Mouse (Mus musculus) hindbrain, embryonic 14.5 days (tissue): ENCODE data around the gene Rpl28. TPM values are rescaled to one million over a fixed set of nuclear protein-coding genes. Genes with fewer than 3 reads are reported as not detected.

ENCODE experiments used
- ATAC-seq: fragments of 200-750 bp; cut with Nextera tagmentation; 2 replicates; pipeline ENCODE4 v1.8.0; 2017; ENCODE audit warnings: moderate number of reproducible peaks, mild to moderate bottlenecking, moderate TSS enrichment, moderate library complexity; ENCODE audit not compliant: low FRiP score
- DNase-seq: peaks from one replicate; pipeline ENCODE4 v3.0.0-alpha.2; 2015; ENCODE audit warnings: low spot score
- H3K27ac ChIP-seq: fragments of 300-500 bp; sonication (generic); 2 replicates; pipeline ENCODE4 v1.5.1; 2014; ENCODE audit warnings: mild to moderate bottlenecking, moderate library complexity
- H3K27me3 ChIP-seq: fragments of 300-500 bp; sonication (generic); 2 replicates; pipeline ENCODE4 v1.6.1; 2014; ENCODE audit warnings: mild to moderate bottlenecking, low read length, mixed read lengths; ENCODE audit not compliant: control insufficient read depth, insufficient read depth
- H3K36me3 ChIP-seq: fragments of 300-500 bp; sonication (generic); replicated peaks from 2 replicates; pipeline ENCODE4 v1.6.1; 2014; ENCODE audit not compliant: control insufficient read depth, insufficient read depth
- H3K4me1 ChIP-seq: fragments of 300-500 bp; sonication (generic); replicated peaks from 2 replicates; pipeline ENCODE4 v1.6.1; 2014; ENCODE audit warnings: antibody characterized with exemption, low read length, mixed read lengths; ENCODE audit not compliant: control insufficient read depth, insufficient read depth
- H3K4me2 ChIP-seq: fragments of 300-500 bp; sonication (generic); replicated peaks from 2 replicates; pipeline ENCODE4 v1.6.1; 2014; ENCODE audit warnings: mild to moderate bottlenecking, moderate library complexity
- H3K4me3 ChIP-seq: fragments of 300-500 bp; sonication (generic); replicated peaks from 2 replicates; pipeline ENCODE4 v1.5.1; 2014; ENCODE audit warnings: mild to moderate bottlenecking, low read length
- H3K9ac ChIP-seq: fragments of 300-500 bp; sonication (generic); 2 replicates; pipeline ENCODE4 v1.6.1; 2014
- H3K9me3 ChIP-seq: fragments of 300-500 bp; sonication (generic); 2 replicates; pipeline ENCODE4 v1.6.1; 2016; ENCODE audit warnings: low read length; ENCODE audit not compliant: control insufficient read depth
- WGBS: fragments of 180-500 bp; shearing (Covaris S2); extraction: QIAGEN DNeasy Blood & Tissue Kit; methylation state at CpG from one replicate; pipeline ENCODE4 v1.1.7; 2014; 5-methylcytosine and 5-hydroxymethylcytosine counted together
- polyA plus RNA-seq: library from polyadenylated mRNA; unstranded; fragments of >200 nt; fragmentation: Nextera tagmentation; extraction: Ambion mirVana; gene quantifications from 2 replicates; pipeline ENCODE4 v1.2.1, GENCODE M21; 2014

Gene Rpl28
- polyA plus RNA-seq, 1 experiment from 2014 or later = 192 TPM

DNA sequence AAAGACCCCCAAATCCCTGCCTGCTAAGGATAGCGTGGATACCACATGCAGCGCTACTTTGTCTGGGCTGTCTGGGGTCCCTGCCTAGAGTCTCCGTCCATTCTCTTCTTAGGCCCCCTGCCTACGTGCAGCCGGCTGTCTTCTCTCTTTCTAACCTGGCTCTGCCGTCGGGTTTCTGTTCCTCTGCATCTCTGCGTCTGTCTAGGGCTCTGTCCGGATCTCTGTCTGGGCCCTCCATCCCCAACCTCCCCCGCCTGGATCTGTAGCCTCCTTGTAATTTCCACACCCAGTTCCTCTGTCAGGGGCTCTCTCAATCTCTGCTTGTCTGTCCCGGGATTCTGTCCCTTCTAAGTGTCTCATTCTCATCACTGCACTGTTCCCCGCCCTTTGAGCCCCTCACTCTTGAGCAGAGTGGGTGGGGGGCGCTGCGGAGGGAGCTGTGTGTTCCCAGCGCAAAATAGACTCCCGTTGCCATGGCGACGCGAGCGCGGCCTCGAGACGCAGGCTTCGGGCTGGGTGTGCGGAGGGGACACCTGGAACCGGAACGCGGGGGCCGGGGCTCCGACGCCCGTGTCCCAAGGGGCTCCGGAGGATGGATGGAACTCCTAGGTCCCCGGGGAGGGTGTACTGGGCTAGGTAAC lies 51.0 kb downstream of the Rpl28 start:
- Histone ChIP-seq H3K9ac (peak overlapping the region; percentile 64), H3K36me3 (no peaks in the 10 kb centered on the region), H3K27ac (peak overlapping the region; percentile 80), H3K4me3 (peak overlapping the region; percentile 64), H3K27me3 (no peaks in the 10 kb centered on the region), H3K9me3 (no peaks in the 10 kb centered on the region), H3K4me2 (peak overlapping the region; percentile 65), H3K4me1 (peaks cover 18% of the 10 kb centered on the region)
- DNase-seq (peak; percentile 78), ATAC-seq (peak; percentile 53)
- 1% methylated on average over 34 of the region's 34 CpGs for WGBS

DNA sequence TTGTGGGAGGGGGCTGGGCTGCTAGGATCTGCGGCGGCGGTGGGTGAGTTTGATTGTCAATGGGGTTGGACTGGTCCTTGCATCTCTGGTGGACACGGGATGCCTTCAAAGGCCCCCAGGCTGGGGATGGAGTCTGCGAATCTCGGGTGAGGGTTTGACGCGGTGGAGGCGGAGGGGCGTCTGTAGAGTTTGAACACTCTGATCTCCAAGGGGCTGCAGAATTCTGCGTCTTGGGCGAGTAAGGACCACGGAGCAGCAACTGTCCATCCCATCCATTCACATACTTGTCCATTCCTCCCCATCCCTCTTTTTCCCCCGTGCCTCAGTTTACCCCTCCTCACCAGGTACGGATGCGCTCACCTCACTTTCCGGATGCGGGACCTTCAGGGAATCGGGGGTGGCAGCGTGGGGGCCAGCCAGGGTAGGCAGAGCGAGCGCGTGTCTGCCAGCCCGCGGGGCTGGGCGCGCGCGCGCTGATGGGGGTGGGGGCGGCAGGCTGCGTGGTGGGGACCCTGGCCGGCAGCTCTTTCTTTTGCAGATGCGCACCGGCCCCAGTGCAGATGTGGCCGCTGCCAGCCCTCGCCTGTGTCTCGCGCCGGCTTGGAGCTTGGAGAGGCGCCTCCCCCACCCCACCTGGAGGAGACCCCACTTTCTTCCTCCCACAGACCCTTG lies 51.7 kb downstream of the Rpl28 start, which contains the start of gene Shisa7:
Gene Shisa7 (minus strand): TSS at position 452 of the 672 bp plus-strand sequence.
- Histone ChIP-seq H3K9me3 (no peaks in the 10 kb centered on the region), H3K4me1 (peaks cover 18% of the 10 kb centered on the region), H3K9ac (peak within 1 kb of the TSS; percentile 64), H3K36me3 (no peaks in the 10 kb centered on the region), H3K27me3 (no peaks in the 10 kb centered on the region), H3K4me2 (peak within 1 kb of the TSS; percentile 65), H3K27ac (peak within 1 kb of the TSS; percentile 80), H3K4me3 (peak within 1 kb of the TSS; percentile 64)
- no peak for DNase-seq
- WGBS = under 1% methylated on average over 41 of the region's 41 CpGs
- ATAC-seq = peak; percentile 78

Other genes starting within 250 kb of the Rpl28 start
- 77.0 and 90.9 TPM in 2 replicates for gene Syt5, start 245.3 kb upstream of the Rpl28 start, polyA plus RNA-seq
- 0.17 and 0.55 TPM in 2 replicates for gene Ptprh, start 188.8 kb upstream of the Rpl28 start, polyA plus RNA-seq
- 2.0 and 2.7 TPM in 2 replicates for gene Tmem86b, start 161.5 kb upstream of the Rpl28 start, polyA plus RNA-seq
- 6.2 and 8.4 TPM in 2 replicates for gene Ppp6r1, start 133.9 kb upstream of the Rpl28 start, polyA plus RNA-seq
- 146 and 154 TPM in 2 replicates for gene Hspbp1, start 107.8 kb upstream of the Rpl28 start, polyA plus RNA-seq
- 10.3 and 10.5 TPM in 2 replicates for gene Brsk1, start 102.3 kb upstream of the Rpl28 start, polyA plus RNA-seq
- gene Tmem150b, start 67.6 kb upstream of the Rpl28 start, polyA plus RNA-seq = 0.12 and 0.24 TPM in 2 replicates
- gene Kmt5c, start 52.8 kb upstream of the Rpl28 start, polyA plus RNA-seq = 44.9 and 53.7 TPM in 2 replicates
- gene Cox6b2, start 39.8 kb upstream of the Rpl28 start, polyA plus RNA-seq = 18.6 and 19.7 TPM in 2 replicates
- gene Fam71e2, start 21.6 kb upstream of the Rpl28 start, polyA plus RNA-seq = not detected in 2 replicates
- 0.35 and 0.41 TPM in 2 replicates for gene Il11, start 10.0 kb upstream of the Rpl28 start, polyA plus RNA-seq
- not detected in 2 replicates for gene Tmem190, start 9.9 kb upstream of the Rpl28 start, polyA plus RNA-seq
- gene Tmem238, start 3.2 kb upstream of the Rpl28 start, polyA plus RNA-seq = 3.2 and 4.1 TPM in 2 replicates
- 285 and 293 TPM in 2 replicates for gene Ube2s, start 19.7 kb downstream of the Rpl28 start, polyA plus RNA-seq
- gene Shisa7, start 51.8 kb downstream of the Rpl28 start, polyA plus RNA-seq = 13.1 and 15.6 TPM in 2 replicates
- 2.8 and 3.7 TPM in 2 replicates for gene Isoc2b, start 77.4 kb downstream of the Rpl28 start, polyA plus RNA-seq
- gene Isoc2a, start 84.3 kb downstream of the Rpl28 start, polyA plus RNA-seq = 0.47 and 0.82 TPM in 2 replicates
- 0.25 and 0.43 TPM in 2 replicates for gene Gm36210, start 113.6 kb downstream of the Rpl28 start, polyA plus RNA-seq
- 3.6 and 4.2 TPM in 2 replicates for gene Zfp628, start 122.3 kb downstream of the Rpl28 start, polyA plus RNA-seq
- gene Nat14, start 129.2 kb downstream of the Rpl28 start, polyA plus RNA-seq = 23.3 and 23.6 TPM in 2 replicates
- 0.74 and 0.82 TPM in 2 replicates for gene Ssc5d, start 132.9 kb downstream of the Rpl28 start, polyA plus RNA-seq
- gene Sbk2, start 171.5 kb downstream of the Rpl28 start, polyA plus RNA-seq = 0.21 TPM in 1 of 2 replicates, not detected in the other
- gene Sbk3, start 178.3 kb downstream of the Rpl28 start, polyA plus RNA-seq = 0.39 and 0.67 TPM in 2 replicates
- gene Zfp579, start 203.3 kb downstream of the Rpl28 start, polyA plus RNA-seq = 51.5 and 55.4 TPM in 2 replicates
- gene Zfp524, start 221.5 kb downstream of the Rpl28 start, polyA plus RNA-seq = 8.9 and 9.2 TPM in 2 replicates
- 30.0 and 32.6 TPM in 2 replicates for gene Fiz1, start 221.8 kb downstream of the Rpl28 start, polyA plus RNA-seq
- not detected in 2 replicates for gene Gm44973, start 222.6 kb downstream of the Rpl28 start, polyA plus RNA-seq
- gene Zfp865, start 227.5 kb downstream of the Rpl28 start, polyA plus RNA-seq = 6.6 and 7.2 TPM in 2 replicates
- 53.3 and 60.1 TPM in 2 replicates for gene Ccdc106, start 227.7 kb downstream of the Rpl28 start, polyA plus RNA-seq
- gene 4632433K11Rik, start 241.2 kb downstream of the Rpl28 start, polyA plus RNA-seq = not detected in 2 replicates
- gene Zfp784, start 245.6 kb downstream of the Rpl28 start, polyA plus RNA-seq = 7.0 and 8.9 TPM in 2 replicates